12 mouse cellular contexts compared by ENCODE assay signal in the genomic region with DNA sequence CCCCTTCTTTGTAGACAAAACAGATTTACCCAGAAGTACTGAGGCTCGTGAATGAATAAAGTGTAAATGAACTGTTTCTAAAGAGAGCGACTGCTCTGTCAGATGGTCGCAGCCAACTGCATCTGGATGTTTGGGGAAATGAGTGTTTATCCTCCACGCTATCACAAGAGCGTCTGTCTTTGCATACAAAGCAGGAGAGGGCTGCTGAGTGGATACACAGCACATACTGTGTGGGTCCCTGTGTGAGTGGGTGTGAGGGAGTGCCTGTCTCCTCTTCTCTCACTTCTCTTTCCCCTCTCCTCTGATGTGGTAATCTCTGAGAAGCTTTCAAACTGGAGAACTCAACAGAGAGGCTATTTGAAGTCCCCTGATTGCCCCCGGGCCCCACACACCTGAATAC.
A peak's percentile ranks its signal among the peaks of the same experiment; 100 is the strongest.
DNase-seq lines count a peak whose midpoint lies in the region; ATAC-seq lines count a peak whose summit lies in the region.
"Had no signal": no experiment of that assay in that cellular context is flagged by ENCODE, and none has a peak within 500 bp of the region (broad histone marks: within the 10 kb centered on the region; RNA-seq: fewer than 3 reads in every experiment).

No protein-coding gene starts in this region.

- peak overlapping the region; percentile 46; the same call in 1 of the 2 replicates for H3K27ac ChIP-seq in forebrain, embryonic 12.5 days
- H3K27ac ChIP-seq in forebrain, embryonic 11.5 days (ENCODE audit: low read depth, low read length), result no peak overlapping the region
- H3K27ac ChIP-seq in neural tube, embryonic 14.5 days (ENCODE audit: low read depth, low read length), result peak overlapping the region; percentile 49
- no peak overlapping the region for H3K27ac ChIP-seq in liver, embryonic 12.5 days
- H3K27ac ChIP-seq in limb, embryonic 10.5 days, result no peak overlapping the region

- H3K4me1 ChIP-seq in forebrain, embryonic 12.5 days, result peaks cover 22% of the 10 kb centered on the region
- no peaks in the 10 kb centered on the region for H3K4me1 ChIP-seq in forebrain, embryonic 11.5 days (replicated peaks; ENCODE audit: control insufficient read depth, insufficient read depth, low read length)
- peaks cover 10% of the 10 kb centered on the region; the same call in 1 of the 2 replicates for H3K4me1 ChIP-seq in neural tube, embryonic 14.5 days (ENCODE audit: control insufficient read depth, insufficient read depth, low read length)
- no peaks in the 10 kb centered on the region for H3K4me1 ChIP-seq in liver, embryonic 12.5 days
- peaks cover 11% of the 10 kb centered on the region for H3K4me1 ChIP-seq in limb, embryonic 10.5 days

- no peak overlapping the region for H3K4me2 ChIP-seq in forebrain, embryonic 12.5 days
- no peak overlapping the region for H3K4me2 ChIP-seq in forebrain, embryonic 11.5 days (ENCODE audit: low read depth, low read length, severe bottlenecking)
- H3K4me2 ChIP-seq in neural tube, embryonic 14.5 days (ENCODE audit: low read depth, low read length), result no peak overlapping the region
- no peak overlapping the region for H3K4me2 ChIP-seq in liver, embryonic 12.5 days

- ATAC-seq in forebrain, embryonic 12.5 days (ENCODE audit: low FRiP score), result no peak
- no peak for ATAC-seq in forebrain, embryonic 11.5 days (replicated peaks; ENCODE audit: low FRiP score)
- peak; percentile 46; the same call in 1 of the 2 replicates for ATAC-seq in neural tube, embryonic 14.5 days (ENCODE audit: low read depth)
- ATAC-seq in liver, embryonic 12.5 days, result no peak
- ATAC-seq: activated CD4-positive, CD25-positive, alpha-beta regulatory T cell, adult 4 months; liver, postnatal 0 days had no signal

- DNase-seq in forebrain, embryonic 11.5 days (ENCODE audit: low spot score), result no peak
- peak; percentile 28 to 44 for DNase-seq in left cerebral cortex, postnatal 14 days (ENCODE audit: low spot score in 2 of 2)
- DNase-seq in left cerebral cortex, postnatal 4 days, result no peak
- peak; percentile 39 for DNase-seq in brain, embryonic 18.5 days (ENCODE audit: low read depth, low spot score)
- no peak for DNase-seq in limb, embryonic 10.5 days (ENCODE audit: low spot score)
- DNase-seq: gastrocnemius, postnatal 10 days; liver, postnatal 0 days had no signal

- no peaks in the 10 kb centered on the region for H3K36me3 ChIP-seq in forebrain, embryonic 12.5 days (replicated peaks)
- no peaks in the 10 kb centered on the region for H3K36me3 ChIP-seq in forebrain, embryonic 11.5 days (ENCODE audit: control insufficient read depth, insufficient read depth, low read length)
- H3K36me3 ChIP-seq in neural tube, embryonic 14.5 days (ENCODE audit: control insufficient read depth, insufficient read depth, low read length), result no peaks in the 10 kb centered on the region
- no peaks in the 10 kb centered on the region for H3K36me3 ChIP-seq in liver, embryonic 12.5 days
- H3K36me3 ChIP-seq in limb, embryonic 10.5 days, result no peaks in the 10 kb centered on the region
- H3K36me3 ChIP-seq: G1E had no signal

- no peaks in the 10 kb centered on the region for H3K9me3 ChIP-seq in forebrain, embryonic 12.5 days
- H3K9me3 ChIP-seq in forebrain, embryonic 11.5 days (ENCODE audit: control insufficient read depth, low read length), result no peaks in the 10 kb centered on the region
- no peaks in the 10 kb centered on the region for H3K9me3 ChIP-seq in neural tube, embryonic 14.5 days (ENCODE audit: control insufficient read depth, low read length)
- no peaks in the 10 kb centered on the region for H3K9me3 ChIP-seq in liver, embryonic 12.5 days (replicated peaks)
- H3K9me3 ChIP-seq in limb, embryonic 10.5 days (replicated peaks), result no peaks in the 10 kb centered on the region

- H3K4me3 ChIP-seq in forebrain, embryonic 12.5 days (replicated peaks), result no peak overlapping the region
- no peak overlapping the region for H3K4me3 ChIP-seq in forebrain, embryonic 11.5 days (ENCODE audit: low read depth, low read length)
- no peak overlapping the region for H3K4me3 ChIP-seq in neural tube, embryonic 14.5 days (ENCODE audit: low read depth, low read length)
- H3K4me3 ChIP-seq in liver, embryonic 12.5 days, result no peak overlapping the region
- no peak overlapping the region for H3K4me3 ChIP-seq in limb, embryonic 10.5 days

- no peaks in the 10 kb centered on the region for H3K27me3 ChIP-seq in forebrain, embryonic 12.5 days
- no peaks in the 10 kb centered on the region for H3K27me3 ChIP-seq in forebrain, embryonic 11.5 days (ENCODE audit: control insufficient read depth, insufficient read depth, low read length)
- no peaks in the 10 kb centered on the region for H3K27me3 ChIP-seq in neural tube, embryonic 14.5 days (ENCODE audit: control insufficient read depth, insufficient read depth, low read length)
- no peaks in the 10 kb centered on the region for H3K27me3 ChIP-seq in liver, embryonic 12.5 days (replicated peaks)
- no peaks in the 10 kb centered on the region for H3K27me3 ChIP-seq in limb, embryonic 10.5 days (ENCODE audit: low read depth, poor library complexity, severe bottlenecking)

- no peak overlapping the region for H3K9ac ChIP-seq in forebrain, embryonic 12.5 days
- no peak overlapping the region for H3K9ac ChIP-seq in forebrain, embryonic 11.5 days (ENCODE audit: low read length)
- no peak overlapping the region for H3K9ac ChIP-seq in neural tube, embryonic 14.5 days (replicated peaks; ENCODE audit: low read depth, low read length)
- H3K9ac ChIP-seq in liver, embryonic 12.5 days, result no peak overlapping the region
- H3K9ac ChIP-seq: liver, postnatal 0 days had no signal

- WGBS in forebrain, embryonic 12.5 days, result 61% methylated on average over 6 of the region's 6 CpGs
- WGBS in forebrain, embryonic 11.5 days, result 79% methylated on average over 6 of the region's 6 CpGs
- WGBS in neural tube, embryonic 14.5 days, result 47% methylated on average over 6 of the region's 6 CpGs
- 60% methylated on average over 6 of the region's 6 CpGs for WGBS in liver, embryonic 12.5 days (ENCODE audit: insufficient replicate concordance)
- 76% methylated on average over 6 of the region's 6 CpGs for WGBS in limb, embryonic 10.5 days

- intact Hi-C loops in left cerebral cortex, postnatal 14 days (cut with DNase I), result no loop called here
- intact Hi-C loops in left cerebral cortex, postnatal 4 days (cut with DNase I), result no loop called here

Comparison
In these comparisons a context has a peak if more than half of its experiments do, and no peak if none do; other contexts are left out.
1. H3K27ac ChIP-seq: peak in forebrain, embryonic 12.5 days (single experiment) and neural tube, embryonic 14.5 days (single experiment); none in forebrain, embryonic 11.5 days (single experiment), liver, embryonic 12.5 days (single experiment) and limb, embryonic 10.5 days (single experiment).
2. DNase-seq: peak in left cerebral cortex, postnatal 14 days (2 of 2) and brain, embryonic 18.5 days (single experiment); none in forebrain, embryonic 11.5 days (single experiment), left cerebral cortex, postnatal 4 days (single experiment) and limb, embryonic 10.5 days (single experiment).